Mouse (Mus musculus): ENCODE data around the gene Agbl4. TPM values are rescaled to one million over a fixed set of nuclear protein-coding genes. Genes with fewer than 3 reads are reported as not detected.

Agbl4 gene
- polyA plus RNA-seq, 1 experiment, result not detected

DNA sequence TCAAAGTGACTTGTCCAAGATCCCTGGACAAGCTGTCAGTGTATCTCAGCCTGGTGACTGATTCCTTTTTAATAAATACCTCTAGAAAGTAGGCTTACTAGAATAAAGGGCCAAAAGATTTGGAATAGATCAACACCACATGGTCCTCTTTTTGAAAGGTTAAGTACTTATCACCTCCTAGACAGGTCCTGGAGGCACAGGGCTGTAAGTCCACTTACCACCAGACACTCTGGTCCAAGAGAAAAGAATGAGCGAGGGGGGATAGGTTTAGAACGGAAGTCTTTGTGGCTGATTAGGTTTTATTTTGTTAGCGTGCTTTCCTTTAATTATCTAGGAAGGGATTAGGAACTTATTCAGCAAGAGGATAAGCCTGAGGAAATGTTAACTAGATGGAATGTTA lies 1019.1 kb downstream of the Agbl4 start:
- Histone ChIP-seq H3K36me3 (ENCODE audit: control insufficient read depth, insufficient read depth) (no peaks in the 10 kb centered on the region), H3K79me3 (ENCODE audit: low read depth) (no peaks in the 10 kb centered on the region), H3K27me3 (ENCODE audit: control insufficient read depth, insufficient read depth, insufficient read length) (no peaks in the 10 kb centered on the region), H3K79me2 (ENCODE audit: control insufficient read depth, insufficient read depth) (no peaks in the 10 kb centered on the region), H3K4me3 (ENCODE audit: insufficient read depth, poor library complexity, severe bottlenecking) (no peak overlapping the region), H3ac (ENCODE audit: control insufficient read depth, insufficient read length, low read depth) (no peak overlapping the region)
- TF ChIP-seq CEBPB (IDR thresholded peaks at IDR 0.05; ENCODE audit: low read depth) (no peak), FOSL1 (IDR thresholded peaks at IDR 0.05; ENCODE audit: insufficient read depth, low read length, poor library complexity, severe bottlenecking) (no peak), CTCF (IDR thresholded peaks at IDR 0.05; ENCODE audit: control insufficient read depth, insufficient read depth, insufficient read length) (no peak)

DNA sequence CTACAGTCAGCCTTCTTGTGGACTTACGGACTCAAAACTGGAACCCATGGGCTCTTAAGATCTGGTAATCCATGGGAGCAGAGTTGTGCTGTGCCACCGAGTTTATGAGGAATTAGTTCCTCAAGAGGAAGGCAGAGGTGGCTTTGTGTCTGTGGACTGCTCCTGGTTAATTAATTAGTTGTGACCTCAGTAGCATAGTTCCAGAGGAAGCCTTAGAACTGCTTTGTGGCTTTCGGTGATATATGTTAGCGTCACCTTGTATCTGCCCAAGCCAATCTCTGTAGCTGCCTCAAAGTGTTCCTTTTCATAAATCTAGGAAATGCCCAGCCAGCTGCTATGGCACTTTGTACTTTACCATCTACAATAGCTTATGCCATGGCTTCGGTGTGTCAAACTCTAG lies 1020.3 kb downstream of the Agbl4 start:
- H3K79me2 ChIP-seq (ENCODE audit: control insufficient read depth, insufficient read depth), result no peaks in the 10 kb centered on the region

GRCm38 (mm10) chr4:111419476-111419875 lies 1022.0 kb downstream of the Agbl4 start:
- no peaks in the 10 kb centered on the region for H3K79me2 ChIP-seq (ENCODE audit: control insufficient read depth, insufficient read depth)
- TF ChIP-seq MYOD1 (IDR thresholded peaks at IDR 0.05; ENCODE audit: control insufficient read depth, insufficient read length, low read depth) (no peak), MAX (IDR thresholded peaks at IDR 0.05) (no peak), USF1 (IDR thresholded peaks at IDR 0.05; ENCODE audit: low read depth) (no peak), CEBPB (IDR thresholded peaks at IDR 0.05; ENCODE audit: low read depth) (no peak), FOSL1 (IDR thresholded peaks at IDR 0.05; ENCODE audit: insufficient read depth, low read length, poor library complexity, severe bottlenecking) (no peak), MYOG (IDR thresholded peaks at IDR 0.05; ENCODE audit: control insufficient read depth, extremely low read depth, insufficient read length) (no peak), CTCF (IDR thresholded peaks at IDR 0.05; ENCODE audit: control insufficient read depth, insufficient read depth, insufficient read length) (no peak)
- H3ac ChIP-seq (ENCODE audit: control insufficient read depth, insufficient read length, low read depth), result no peak overlapping the region
- no peak overlapping the region for H3K4me3 ChIP-seq (ENCODE audit: insufficient read depth, poor library complexity, severe bottlenecking)
- no peaks in the 10 kb centered on the region for H3K79me3 ChIP-seq (ENCODE audit: low read depth)
- H3K36me3 ChIP-seq (ENCODE audit: control insufficient read depth, insufficient read depth), result no peaks in the 10 kb centered on the region
- H3K27me3 ChIP-seq (ENCODE audit: control insufficient read depth, insufficient read depth, insufficient read length), result no peaks in the 10 kb centered on the region

More for the DNA sequence above, 1020.3 kb downstream of the Agbl4 start:
- no peak overlapping the region for H3K4me3 ChIP-seq (ENCODE audit: insufficient read depth, poor library complexity, severe bottlenecking)
- H3K79me3 ChIP-seq (ENCODE audit: low read depth), result no peaks in the 10 kb centered on the region
- H3ac ChIP-seq (ENCODE audit: control insufficient read depth, insufficient read length, low read depth), result no peak overlapping the region
- no peaks in the 10 kb centered on the region for H3K36me3 ChIP-seq (ENCODE audit: control insufficient read depth, insufficient read depth)
- no peaks in the 10 kb centered on the region for H3K27me3 ChIP-seq (ENCODE audit: control insufficient read depth, insufficient read depth, insufficient read length)
- TF ChIP-seq FOSL1 (IDR thresholded peaks at IDR 0.05; ENCODE audit: insufficient read depth, low read length, poor library complexity, severe bottlenecking), result no peak
- TF ChIP-seq MYOD1 (IDR thresholded peaks at IDR 0.05; ENCODE audit: control insufficient read depth, insufficient read length, low read depth), result no peak
- no peak for TF ChIP-seq USF1 (IDR thresholded peaks at IDR 0.05; ENCODE audit: low read depth)
- TF ChIP-seq CTCF (IDR thresholded peaks at IDR 0.05; ENCODE audit: control insufficient read depth, insufficient read depth, insufficient read length), result no peak
- TF ChIP-seq MYOG (IDR thresholded peaks at IDR 0.05; ENCODE audit: control insufficient read depth, extremely low read depth, insufficient read length), result no peak
- TF ChIP-seq MAX (IDR thresholded peaks at IDR 0.05), result no peak
- no peak for TF ChIP-seq CEBPB (IDR thresholded peaks at IDR 0.05; ENCODE audit: low read depth)

DNA sequence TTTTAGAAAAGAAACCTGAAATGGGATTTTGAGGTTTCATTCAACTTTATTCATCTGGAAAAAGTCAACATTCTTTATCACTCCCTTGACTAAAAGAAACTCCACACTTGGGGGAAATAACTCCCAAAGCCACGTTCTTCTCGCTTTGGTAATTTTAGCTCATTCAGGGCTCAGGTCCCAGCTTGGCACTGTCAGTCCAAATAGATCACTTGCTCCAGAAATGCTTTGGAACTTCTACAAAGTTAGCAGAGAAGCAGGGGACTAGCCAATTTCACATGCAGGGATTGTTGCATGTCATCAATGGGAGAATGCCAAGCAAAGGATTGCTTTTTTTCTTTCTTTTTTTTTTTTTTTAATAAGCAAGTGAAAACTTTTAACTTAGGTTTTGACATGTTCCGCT lies 1022.6 kb downstream of the Agbl4 start:
- H3K79me3 ChIP-seq (ENCODE audit: low read depth), result no peaks in the 10 kb centered on the region

DNA sequence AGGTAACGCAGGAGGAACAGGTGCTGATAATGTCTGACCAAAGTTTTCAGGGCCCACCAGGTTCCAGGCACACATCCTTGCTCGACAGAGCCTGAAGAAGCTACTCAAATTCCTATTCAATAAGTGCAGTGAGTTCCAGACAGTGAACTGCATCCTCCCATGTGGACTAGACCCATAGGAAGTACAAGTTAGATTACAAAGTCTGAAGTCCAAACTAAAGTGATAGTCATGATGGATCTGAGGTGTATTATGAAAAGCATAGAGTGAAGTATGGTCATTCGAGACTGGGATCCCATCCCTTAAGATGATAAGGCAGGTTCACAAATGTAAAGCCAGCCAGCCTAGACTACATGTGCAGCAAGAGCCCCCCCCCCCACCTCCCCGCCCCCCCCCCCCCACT lies 1023.5 kb downstream of the Agbl4 start:
- no peaks in the 10 kb centered on the region for H3K36me3 ChIP-seq (ENCODE audit: control insufficient read depth, insufficient read depth)
- H3K4me3 ChIP-seq (ENCODE audit: insufficient read depth, poor library complexity, severe bottlenecking), result no peak overlapping the region
- no peaks in the 10 kb centered on the region for H3K79me2 ChIP-seq (ENCODE audit: control insufficient read depth, insufficient read depth)
- no peaks in the 10 kb centered on the region for H3K27me3 ChIP-seq (ENCODE audit: control insufficient read depth, insufficient read depth, insufficient read length)
- TF ChIP-seq USF1 (IDR thresholded peaks at IDR 0.05; ENCODE audit: low read depth) (no peak), MAX (IDR thresholded peaks at IDR 0.05) (no peak), FOSL1 (IDR thresholded peaks at IDR 0.05; ENCODE audit: insufficient read depth, low read length, poor library complexity, severe bottlenecking) (no peak), CTCF (IDR thresholded peaks at IDR 0.05; ENCODE audit: control insufficient read depth, insufficient read depth, insufficient read length) (no peak), MYOD1 (IDR thresholded peaks at IDR 0.05; ENCODE audit: control insufficient read depth, insufficient read length, low read depth) (no peak), MYOG (IDR thresholded peaks at IDR 0.05; ENCODE audit: control insufficient read depth, extremely low read depth, insufficient read length) (no peak)
- H3ac ChIP-seq (ENCODE audit: control insufficient read depth, insufficient read length, low read depth), result no peak overlapping the region
- no peaks in the 10 kb centered on the region for H3K79me3 ChIP-seq (ENCODE audit: low read depth)

More for the DNA sequence above, 1022.6 kb downstream of the Agbl4 start:
- no peaks in the 10 kb centered on the region for H3K27me3 ChIP-seq (ENCODE audit: control insufficient read depth, insufficient read depth, insufficient read length)
- H3K79me2 ChIP-seq (ENCODE audit: control insufficient read depth, insufficient read depth), result no peaks in the 10 kb centered on the region
- no peak overlapping the region for H3ac ChIP-seq (ENCODE audit: control insufficient read depth, insufficient read length, low read depth)
- H3K36me3 ChIP-seq (ENCODE audit: control insufficient read depth, insufficient read depth), result no peaks in the 10 kb centered on the region
- TF ChIP-seq FOSL1 (IDR thresholded peaks at IDR 0.05; ENCODE audit: insufficient read depth, low read length, poor library complexity, severe bottlenecking) (no peak), MYOG (IDR thresholded peaks at IDR 0.05; ENCODE audit: control insufficient read depth, extremely low read depth, insufficient read length) (no peak), CEBPB (IDR thresholded peaks at IDR 0.05; ENCODE audit: low read depth) (no peak), MAX (IDR thresholded peaks at IDR 0.05) (no peak)
- H3K4me3 ChIP-seq (ENCODE audit: insufficient read depth, poor library complexity, severe bottlenecking), result no peak overlapping the region

DNA sequence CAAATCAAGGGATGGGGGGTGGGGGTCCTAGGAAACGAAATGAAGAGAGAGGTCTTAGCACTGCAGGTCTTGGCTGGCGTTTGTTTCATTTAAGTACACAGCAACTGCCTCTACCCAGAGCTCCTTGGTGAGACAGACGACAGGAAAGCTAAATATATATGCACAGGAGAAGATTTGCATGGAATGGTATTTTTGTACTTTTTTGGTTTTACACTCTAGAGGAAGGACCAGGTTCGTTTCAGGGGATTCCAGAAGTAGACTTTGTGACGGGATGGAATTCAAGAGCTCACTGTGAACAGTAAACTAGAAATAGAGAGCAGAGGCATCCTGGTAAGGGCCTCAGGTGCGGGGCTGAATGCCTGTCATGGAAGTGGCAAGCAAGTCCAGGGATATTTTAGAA lies 1024.3 kb downstream of the Agbl4 start:
- Histone ChIP-seq H3ac (ENCODE audit: control insufficient read depth, insufficient read length, low read depth) (no peak overlapping the region), H3K36me3 (ENCODE audit: control insufficient read depth, insufficient read depth) (no peaks in the 10 kb centered on the region), H3K79me2 (ENCODE audit: control insufficient read depth, insufficient read depth) (no peaks in the 10 kb centered on the region), H3K27me3 (ENCODE audit: control insufficient read depth, insufficient read depth, insufficient read length) (no peaks in the 10 kb centered on the region), H3K4me3 (ENCODE audit: insufficient read depth, poor library complexity, severe bottlenecking) (no peak overlapping the region), H3K79me3 (ENCODE audit: low read depth) (no peaks in the 10 kb centered on the region)
- TF ChIP-seq MYOD1 (IDR thresholded peaks at IDR 0.05; ENCODE audit: control insufficient read depth, insufficient read length, low read depth) (no peak), USF1 (IDR thresholded peaks at IDR 0.05; ENCODE audit: low read depth) (no peak), CEBPB (IDR thresholded peaks at IDR 0.05; ENCODE audit: low read depth) (no peak), FOSL1 (IDR thresholded peaks at IDR 0.05; ENCODE audit: insufficient read depth, low read length, poor library complexity, severe bottlenecking) (no peak), MYOG (IDR thresholded peaks at IDR 0.05; ENCODE audit: control insufficient read depth, extremely low read depth, insufficient read length) (no peak), MAX (IDR thresholded peaks at IDR 0.05) (no peak), CTCF (IDR thresholded peaks at IDR 0.05; ENCODE audit: control insufficient read depth, insufficient read depth, insufficient read length) (no peak)

All from C2C12 (cell line).